Mouse (Mus musculus): Measurements from ENCODE around the gene Nucks1.
A peak's percentile ranks its signal among the peaks of the same experiment; 100 is the strongest.

Gene Nucks1

DNA sequence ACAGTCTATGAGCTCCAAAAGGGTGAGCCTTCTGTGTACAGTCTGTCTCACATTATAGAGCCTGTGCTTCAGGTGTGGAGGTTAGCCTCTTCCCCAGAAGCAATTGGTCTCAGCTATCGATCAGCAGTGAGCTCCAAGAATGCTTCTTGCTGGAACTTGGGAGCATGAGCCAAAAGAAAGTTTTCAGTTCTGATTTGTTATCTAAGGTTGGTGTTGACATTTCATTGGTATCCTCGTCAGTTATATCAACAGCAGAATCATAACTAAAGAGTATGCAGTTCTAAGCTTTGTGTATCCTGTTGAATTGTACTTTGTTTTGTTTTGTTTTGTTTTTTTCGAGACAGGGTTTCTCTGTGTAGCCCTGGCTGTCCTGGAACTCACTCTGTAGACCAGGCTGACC lies 11.8 kb downstream of the Nucks1 start:
- DNase-seq (ENCODE audit: low spot score): no peak

DNA sequence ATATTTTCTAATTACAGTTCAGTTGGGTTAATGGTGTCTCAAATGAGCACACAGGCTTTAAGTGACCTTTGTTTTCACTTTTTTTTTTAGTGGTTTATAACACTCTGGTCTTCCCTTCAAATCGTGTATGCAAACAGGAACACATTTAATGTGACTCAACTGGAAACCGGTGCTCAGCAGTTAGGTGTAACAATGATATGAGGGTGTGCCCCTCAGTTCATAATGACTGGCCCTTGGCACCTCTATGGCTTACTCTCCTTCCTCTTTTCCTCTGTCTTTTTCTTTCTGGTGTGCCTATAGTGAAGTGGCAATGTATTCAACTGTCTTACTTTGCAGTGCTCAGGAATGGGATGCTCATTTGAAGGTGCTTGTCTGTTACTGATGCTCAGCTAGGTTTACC lies 23.1 kb downstream of the Nucks1 start:
- no peak for DNase-seq (ENCODE audit: low spot score)

DNA sequence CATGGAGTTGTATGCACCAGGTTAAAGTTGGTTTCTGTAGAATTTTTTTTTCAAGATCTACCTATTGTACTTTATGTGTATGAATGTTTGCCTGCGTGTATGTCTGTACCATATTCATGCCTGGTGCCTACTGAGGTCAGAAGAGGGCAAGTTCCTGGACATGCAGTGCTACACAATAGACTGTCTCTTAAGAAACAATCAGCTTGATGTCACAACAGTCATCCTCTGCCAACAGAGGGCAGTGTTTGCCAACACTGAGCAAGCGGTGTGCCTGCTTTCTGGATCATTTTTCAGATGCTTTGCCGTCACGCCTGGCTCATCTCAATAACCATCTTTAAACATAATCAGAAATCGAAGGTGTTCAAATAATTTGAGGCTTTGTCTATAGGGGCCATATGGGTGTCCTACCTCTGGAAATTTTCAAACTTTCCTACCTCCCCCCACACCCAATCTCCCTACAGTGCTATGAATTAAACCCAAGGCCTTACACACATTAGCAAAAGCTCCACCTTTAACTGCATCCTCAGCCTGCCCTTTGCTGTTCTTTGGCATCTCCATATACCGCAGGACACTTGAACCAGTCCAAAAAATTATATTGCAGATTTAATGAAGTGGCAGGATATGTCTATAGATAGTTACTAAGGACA lies 27.4 kb downstream of the Nucks1 start:
- DNase-seq (ENCODE audit: low spot score): peak; percentile 85

DNA sequence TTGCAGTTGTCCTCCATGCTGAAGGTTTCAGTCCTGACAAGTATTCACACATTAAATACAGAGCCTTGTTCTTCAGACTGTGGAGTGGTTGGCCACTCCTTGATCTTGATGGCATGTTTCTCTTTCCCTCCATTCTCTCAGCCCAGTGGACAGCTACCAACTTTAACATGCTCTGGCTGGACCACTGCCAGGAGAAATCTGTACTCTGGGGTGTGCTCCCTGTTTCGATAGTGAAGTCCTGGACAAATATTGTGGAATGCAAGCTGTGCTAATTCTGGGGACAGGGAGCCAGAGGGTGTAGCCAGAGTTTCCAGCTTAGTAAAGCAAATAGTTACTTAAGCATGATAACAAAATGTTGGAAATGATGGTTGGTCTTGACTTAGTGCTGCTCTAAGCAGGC lies 28.5 kb downstream of the Nucks1 start:
- no peak for DNase-seq (ENCODE audit: low spot score)

DNA sequence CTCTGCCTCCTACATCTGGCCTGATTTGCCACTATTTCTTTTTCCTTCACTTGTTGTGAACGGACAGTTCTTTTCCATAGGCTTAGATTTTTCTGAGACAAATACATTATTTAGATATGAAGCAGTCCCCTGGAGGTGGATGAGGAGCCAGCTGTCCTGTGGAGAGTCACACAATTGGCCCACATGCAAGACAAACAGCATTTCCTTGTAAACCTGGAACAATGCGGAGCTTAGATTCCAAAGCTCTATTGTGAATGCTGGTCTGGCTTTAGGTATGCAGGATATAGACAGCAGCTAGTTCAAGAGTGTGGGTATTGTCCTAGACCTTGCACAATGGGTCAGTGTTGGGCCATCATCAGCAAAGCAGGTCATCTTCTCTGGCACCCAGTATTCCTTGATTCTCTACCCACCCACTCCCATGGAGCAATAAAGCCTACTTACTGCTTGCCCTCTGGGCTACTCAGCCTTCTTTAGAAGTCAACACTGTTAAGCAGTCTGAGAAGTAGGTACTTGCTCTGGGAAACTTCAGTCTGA lies 30.4 kb downstream of the Nucks1 start:
- no peak for DNase-seq (ENCODE audit: low spot score)

DNA sequence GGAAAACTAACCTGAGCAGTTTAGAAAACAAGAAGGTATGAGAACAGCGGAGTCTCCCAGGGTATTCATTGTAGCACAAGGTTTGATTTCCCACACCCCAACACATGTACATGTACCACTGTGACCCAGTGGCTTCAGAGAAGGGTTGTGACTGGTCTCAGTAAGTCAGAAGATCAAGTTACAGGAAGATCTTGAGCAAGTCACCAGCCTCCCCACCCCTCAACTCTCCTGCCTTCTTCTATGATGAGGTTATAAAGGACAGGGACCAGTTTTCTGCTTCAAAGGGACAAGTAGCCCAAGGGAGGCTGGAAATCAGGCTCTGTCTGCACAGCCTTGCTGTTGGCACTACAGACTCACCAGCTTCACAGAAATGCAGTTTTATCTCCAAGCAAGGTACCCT lies 31.2 kb downstream of the Nucks1 start:
- DNase-seq (ENCODE audit: low spot score): no peak

DNA sequence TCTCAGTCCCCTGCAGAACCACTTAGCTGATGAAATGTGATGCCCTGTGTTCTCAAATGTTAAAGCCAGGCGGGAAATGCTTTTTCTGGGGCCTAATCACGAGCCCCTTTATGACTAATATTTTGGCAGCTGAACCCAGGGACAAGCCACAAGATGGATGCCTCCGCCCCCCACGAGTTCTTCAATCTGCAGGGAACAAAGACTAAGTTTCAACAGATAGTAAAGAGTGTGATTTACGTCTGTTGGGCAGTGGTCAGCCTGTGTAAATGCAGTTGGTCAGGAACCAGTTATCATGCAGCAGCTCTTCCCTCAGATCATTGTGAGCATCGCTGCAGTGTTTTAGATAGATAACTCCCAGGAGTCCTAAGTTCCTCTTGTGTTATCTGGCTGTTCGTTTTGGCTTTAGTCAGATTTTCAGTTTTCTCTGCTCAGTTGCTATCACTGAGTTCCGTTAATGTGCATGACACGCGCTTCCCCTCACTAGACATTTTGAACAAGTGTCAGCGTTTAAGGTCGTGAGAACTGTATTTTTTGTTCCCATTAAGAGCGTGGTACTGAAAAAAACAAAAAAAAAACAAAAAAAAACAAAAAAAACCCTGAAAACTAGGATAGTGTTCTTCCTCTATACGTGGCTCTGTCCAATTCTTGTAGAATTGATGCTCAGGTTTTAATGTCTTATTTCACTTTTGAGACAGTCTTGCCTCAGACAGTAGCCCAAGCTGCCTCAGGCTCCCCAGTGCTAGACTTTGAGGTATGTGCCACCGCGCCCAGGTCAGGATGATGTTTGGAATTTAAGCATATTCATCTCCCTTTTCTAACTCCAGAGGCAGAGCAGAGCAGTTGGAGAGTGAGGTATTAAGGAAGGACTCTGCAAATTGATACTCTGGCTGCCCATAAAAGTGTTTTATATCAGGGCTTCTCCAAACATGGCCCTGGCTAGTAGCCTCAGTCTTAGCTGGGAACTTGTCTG lies 32.6 kb downstream of the Nucks1 start:
- no peak for DNase-seq (ENCODE audit: low spot score)

DNA sequence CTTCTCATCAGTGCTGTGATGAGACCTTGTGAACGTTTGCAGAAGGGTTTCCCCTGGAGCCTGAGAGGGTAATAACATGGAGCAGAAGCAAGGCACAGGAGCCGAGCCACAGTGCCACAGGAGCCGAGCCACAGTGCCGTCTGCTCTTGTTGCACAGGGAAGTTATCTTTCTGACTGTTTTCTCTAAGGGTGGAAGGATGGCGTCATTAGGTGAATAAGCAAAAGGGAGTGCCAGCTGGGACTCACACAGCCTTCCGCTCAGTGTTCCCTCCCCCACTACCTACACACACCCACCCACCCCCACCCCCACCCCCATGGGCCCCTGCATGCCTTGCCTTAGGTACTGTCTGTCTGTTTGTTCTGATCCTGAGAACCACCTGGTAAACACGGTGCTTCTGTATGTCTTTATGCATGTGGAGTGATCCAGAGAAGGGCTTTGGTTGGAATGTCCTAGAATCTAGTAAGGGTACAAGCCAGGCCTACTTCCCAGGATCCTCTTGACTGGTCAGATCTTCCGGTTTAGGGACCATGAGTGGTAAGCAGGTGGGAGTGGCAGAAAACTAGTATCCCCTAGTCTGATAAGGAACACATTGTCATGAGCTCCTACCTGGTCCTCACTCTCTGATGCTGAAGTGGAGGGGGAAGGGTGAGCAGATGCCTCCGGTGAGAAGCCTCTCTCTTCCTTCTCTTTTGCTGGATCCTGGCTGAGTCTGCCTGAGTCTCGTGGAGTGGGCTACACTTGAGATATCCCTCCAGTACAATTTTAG lies 35.5 kb downstream of the Nucks1 start:
- no peak for DNase-seq (ENCODE audit: low spot score)

DNA sequence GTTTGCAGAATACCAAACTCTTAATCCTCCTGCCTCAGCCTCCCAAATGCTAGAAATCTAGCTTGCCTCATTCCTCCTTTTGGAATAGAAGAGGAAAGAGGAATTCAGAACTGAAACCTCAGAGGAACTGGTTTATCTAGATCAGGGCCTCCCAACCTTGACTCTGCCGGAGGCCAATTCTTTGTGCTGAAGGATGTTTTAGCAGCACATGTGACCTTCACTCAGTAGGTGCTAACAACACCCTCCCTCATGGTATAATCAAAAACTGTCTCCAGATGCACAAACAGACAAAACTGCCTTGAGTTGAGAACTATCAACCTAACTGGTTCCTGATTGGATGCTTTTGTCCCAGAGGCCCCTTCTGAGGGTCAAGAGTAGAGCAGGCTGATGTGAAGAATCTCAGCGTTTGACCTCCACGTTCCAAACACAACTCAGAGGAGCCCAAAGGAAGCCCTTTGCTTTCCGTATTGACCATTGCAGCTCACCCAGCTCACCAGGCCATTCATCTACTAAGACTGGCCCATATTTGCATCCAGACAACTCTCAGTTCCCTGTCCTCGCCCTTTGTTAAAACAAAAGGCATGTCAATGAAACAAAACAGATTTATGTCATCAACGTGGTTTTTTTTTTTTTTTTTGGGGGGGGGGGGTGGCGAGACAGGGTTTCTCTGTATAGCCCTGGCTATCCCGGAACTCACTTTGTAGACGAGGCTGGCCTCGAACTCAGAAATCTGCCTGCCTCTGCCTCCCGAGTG lies 36.3 kb downstream of the Nucks1 start:
- DNase-seq (ENCODE audit: low spot score): no peak

DNA sequence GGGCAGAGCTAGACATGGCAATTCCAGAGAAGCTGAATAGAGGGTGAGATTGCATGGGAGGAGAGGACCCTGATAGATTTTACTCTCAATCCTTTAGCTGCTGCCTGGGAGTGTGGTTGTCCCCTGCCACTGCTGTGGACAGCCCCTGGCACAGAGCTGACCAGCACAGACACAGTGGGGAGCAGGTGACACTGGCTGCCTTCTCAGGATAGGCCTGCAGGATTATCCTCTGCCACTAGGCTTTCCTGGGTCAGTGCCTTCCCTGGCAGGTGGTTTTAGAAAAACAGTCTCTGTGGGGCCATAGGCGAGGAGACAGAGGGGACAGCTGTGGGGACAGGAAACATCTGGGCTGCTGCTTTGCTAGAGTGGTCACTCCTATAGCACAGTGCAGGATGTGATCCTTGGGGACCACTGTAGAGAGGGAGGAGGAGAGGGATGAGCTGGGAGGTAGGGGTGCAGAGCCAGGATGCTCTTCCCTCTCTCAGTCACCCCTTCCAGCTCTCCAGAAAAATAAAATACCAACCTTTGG lies 37.7 kb downstream of the Nucks1 start:
- DNase-seq (ENCODE audit: low spot score): no peak

DNA sequence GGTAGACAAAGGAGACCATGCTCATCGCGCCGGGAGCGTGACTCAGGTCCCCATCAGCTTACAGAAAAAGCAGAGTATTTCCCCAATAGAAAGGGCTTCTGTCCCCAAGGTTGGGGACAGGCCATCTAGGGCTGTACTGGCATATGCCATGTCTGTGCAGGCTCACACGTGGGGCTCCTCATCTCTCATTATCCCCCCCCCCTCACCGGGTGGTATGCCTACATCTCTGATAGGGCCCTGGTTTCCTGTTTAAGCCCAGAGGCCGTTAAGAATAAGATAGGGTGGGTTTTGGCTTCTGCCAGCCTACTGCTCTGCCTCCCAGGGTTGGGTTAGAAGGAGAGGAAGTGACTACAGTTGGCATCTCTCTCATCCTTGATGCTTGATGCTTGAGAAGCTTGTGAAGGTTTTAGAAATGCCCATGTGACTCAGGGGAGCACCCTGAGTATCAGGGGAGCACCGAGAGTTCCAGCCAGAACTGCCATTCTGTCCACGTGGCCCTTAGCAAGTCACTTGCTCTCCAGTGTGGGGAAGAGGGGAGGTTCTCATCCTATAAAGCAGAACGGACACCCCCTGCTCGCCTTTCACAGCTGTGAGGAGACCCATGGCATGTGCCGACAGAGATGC lies 44.0 kb downstream of the Nucks1 start:
- DNase-seq (ENCODE audit: low spot score): no peak

DNA sequence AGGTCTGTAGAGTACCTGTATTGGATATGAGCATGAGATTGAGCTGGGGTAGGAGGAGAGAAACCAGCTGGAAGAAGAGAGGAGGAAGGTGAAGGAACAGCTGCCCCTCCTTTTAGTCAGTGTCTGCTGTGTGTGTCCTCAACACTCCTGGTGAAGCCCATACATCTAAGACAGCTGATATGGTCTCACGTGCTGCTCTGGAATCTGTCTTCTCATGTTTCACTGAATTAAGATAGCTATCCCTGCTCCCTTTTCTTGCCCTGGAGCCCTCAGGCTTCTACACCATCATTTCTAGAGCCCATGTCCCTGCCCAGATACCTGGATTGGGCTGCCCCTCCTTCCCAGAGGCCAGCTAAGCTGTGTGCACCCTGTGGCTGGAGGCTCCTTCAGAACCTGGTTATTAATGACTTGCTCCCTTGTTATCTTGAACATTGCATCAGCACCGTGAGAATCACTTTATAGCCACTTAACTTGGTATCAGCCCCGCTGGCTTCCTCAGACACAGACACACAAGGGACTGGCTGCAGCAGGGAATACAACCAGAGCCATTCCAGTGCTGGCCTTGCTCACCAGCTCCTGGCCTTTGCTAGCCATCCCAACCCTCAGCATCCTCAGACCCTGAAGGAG lies 44.9 kb downstream of the Nucks1 start:
- DNase-seq (ENCODE audit: low spot score): no peak

DNA sequence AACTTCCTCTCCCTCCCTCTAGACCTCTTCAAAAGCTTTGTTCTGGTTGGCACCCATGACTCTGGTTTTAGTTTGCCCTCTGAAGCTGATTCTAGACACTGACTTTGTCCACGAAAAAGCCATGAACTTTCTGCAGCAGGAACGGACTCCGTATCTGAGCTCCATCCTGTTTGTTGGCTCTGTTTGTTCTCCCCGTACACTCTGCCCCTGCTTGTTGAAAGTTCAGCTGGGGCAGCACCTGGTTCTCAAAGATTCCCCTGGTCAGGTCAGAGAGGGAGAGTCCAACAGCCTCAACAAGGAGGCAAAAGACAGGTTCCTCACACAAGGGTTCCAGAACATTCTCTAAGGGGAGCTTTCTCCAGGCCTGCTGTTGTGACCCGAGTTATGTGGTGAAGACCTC lies 47.1 kb downstream of the Nucks1 start:
- DNase-seq (ENCODE audit: low spot score): no peak

DNA sequence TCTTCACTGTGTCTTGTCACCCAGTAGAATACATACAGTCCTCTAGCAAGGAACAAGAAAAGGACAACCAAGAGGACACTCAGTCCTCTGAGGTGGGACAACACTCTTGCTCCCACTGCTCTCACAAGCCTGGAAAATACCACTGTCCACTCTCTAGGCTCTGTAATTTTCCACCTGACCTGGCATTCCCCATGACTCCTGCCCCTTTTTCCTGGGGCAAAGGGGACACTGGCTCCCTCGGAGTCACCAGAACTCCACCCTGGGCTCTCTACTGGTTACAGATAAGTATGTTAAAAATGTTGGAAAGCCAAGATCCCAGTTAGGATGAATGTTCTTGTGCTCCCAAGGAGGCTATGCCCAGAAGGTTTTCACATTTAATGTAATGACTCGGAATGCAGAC lies 50.7 kb downstream of the Nucks1 start:
- DNase-seq (ENCODE audit: low spot score): no peak

DNA sequence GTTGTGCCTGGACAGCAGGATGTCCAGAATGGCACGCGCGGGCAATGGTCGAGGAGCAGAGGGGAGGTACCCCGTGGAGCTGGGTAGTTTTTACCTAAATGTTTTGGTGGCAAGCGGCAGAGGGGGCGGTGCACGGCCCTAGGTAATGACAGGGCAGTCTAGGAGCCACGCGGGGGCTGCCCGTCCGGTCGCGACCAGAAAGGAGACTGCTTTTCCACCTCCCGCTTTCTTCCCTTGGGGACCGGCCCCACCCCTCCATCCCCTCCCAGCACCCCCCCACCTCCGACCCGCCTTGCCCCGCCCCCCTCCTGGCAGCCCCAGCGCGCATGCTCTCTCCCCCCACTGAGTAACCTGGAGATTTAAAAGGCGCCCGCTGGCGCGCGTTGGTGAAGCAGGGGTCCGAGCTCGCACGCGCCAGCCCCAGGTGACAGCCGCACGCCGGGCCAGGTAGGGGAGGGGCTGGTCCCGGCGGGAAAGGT lies 52.3 kb downstream of the Nucks1 start, which contains the start of gene Slc45a3:
Slc45a3 (plus strand) TSS at position 362 of the 479 bp plus-strand sequence.
- DNase-seq (ENCODE audit: low spot score): peak; percentile 40

DNA sequence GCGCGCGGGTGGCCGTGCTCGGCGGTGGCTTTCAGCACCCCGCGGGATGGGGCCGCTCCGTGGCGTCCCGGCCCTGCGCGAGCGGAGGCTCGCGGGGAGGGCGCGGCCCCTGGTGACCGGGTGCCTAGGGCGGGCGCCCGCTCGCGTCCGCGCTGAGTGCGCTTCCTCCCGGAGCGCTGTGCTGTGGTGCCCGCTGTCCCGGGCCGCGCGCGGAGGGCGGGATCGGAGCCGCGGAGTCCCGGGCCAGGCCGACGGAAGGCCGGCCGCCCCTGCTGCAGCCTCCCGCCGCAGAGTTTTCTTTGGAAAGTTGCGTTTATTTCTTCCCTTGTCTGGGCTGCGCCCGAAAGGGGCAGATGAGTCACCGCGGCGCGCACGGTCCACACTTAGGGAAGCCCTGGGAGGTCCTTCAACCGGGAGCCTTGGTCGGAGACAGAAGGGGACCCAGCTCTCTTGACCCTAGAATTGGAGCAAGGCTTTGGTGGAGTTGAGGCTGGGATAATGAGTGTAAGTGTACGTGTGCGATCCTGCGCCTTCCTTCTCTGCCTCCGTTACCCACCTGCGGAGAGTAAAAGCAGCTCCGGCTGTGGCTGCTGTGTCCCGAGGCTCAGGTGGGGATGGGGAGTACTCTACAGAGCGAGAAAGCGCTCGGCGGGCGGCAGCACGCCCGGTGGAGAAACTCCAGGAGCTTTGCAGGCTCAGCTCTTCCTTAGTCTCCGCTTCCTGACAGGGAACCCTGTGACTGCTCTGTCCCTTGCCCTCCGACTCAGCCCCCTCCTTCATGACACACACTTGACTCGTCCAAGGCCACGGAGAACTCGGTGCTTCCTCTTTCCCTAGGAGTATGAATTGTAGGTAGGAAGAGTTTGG lies 53.0 kb downstream of the Nucks1 start:
- DNase-seq (ENCODE audit: low spot score): no peak

DNA sequence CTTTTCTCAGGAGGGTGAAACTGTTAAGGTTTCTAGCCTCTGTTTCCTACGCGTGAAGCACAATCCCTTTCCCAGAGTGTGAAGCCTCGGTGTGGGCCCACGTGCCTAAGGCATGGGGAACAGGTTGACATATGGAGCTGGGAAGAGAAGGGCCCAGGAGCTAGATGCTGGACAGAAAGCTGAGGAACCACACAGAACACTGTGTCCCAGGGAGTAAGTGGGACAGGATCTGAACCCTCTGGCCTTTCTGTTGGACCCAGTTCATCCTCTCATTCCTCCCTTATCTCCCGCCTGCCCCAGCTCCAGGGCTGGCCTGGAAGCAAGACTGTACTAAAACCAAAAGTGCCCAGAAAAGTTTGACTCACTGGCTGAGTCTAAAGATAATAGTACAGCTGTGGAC lies 53.8 kb downstream of the Nucks1 start:
- DNase-seq (ENCODE audit: low spot score): no peak

DNA sequence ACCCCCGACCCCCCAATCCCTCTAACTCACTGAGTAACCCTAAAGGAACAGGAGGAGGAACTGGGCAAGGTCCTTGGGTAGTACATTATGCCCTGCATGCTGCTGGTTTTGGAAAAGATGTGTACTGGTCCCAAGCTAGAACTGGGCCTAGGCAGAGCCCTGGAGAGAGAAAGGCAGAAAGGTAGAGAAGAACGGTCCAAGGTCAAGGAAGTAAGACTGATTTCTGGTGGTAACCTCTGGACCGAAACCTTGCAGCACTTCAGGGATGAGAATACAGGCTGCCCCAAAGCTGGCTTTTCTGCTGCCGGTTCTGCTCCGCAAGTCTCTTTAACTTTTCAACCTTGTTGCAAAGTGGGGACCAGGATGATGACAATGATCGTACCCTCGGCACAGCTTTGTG lies 54.2 kb downstream of the Nucks1 start:
- DNase-seq (ENCODE audit: low spot score): no peak

DNA sequence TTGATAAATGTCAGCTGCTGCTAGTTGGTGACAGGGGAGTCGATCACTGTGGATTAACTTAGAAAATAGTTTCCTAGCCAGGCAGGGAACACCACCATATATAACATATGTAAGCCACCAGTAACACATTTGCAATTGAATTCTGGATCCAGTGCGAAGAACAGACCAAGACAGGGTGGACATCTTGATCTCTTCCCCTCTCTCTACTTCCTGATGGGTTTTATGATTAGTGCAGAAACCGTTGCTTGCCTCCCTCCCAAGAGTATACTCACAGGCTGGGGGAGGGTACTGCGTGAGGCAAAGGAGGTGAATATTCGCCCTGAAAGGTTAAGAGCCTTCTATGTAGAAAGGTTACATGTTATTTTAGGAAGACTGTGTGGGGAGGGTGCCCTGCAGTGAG lies 55.5 kb downstream of the Nucks1 start:
- DNase-seq (ENCODE audit: low spot score): no peak
